Mouse (Mus musculus): ENCODE data around the gene Nrap.
"Not testable (repeated sequence)": the region's sequence is repeated elsewhere in the genome, so short reads cannot be mapped to it uniquely, and the experiment has no call there.

Gene Nrap

DNA sequence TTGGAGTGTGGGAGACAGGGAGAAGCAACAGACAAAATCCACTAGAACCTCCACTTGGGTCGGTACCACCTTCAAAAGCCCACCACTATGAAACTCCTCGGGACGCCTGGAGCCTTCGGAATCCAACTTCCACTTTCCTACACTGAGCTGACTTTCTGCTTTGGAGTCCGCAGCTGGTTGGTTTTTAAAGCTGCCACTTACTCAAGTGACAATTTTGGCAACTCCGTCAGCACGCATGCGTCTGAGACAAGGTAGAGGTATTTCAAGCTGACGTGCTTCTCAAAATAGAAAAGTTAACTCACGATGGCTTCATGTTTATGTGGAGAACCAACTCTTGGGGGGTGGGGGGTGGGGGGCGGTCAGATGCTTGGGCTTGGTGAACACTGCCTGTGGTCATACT lies at the start of gene Nrap:
Gene Nrap (minus strand): TSS at position 159 of the 400 bp plus-strand sequence.
- no peak for DNase-seq

- DNase-seq = no peak
Observed at GRCm38 (mm10) chr19:56439072-56439434, 49.2 kb upstream of the Nrap start.

DNA sequence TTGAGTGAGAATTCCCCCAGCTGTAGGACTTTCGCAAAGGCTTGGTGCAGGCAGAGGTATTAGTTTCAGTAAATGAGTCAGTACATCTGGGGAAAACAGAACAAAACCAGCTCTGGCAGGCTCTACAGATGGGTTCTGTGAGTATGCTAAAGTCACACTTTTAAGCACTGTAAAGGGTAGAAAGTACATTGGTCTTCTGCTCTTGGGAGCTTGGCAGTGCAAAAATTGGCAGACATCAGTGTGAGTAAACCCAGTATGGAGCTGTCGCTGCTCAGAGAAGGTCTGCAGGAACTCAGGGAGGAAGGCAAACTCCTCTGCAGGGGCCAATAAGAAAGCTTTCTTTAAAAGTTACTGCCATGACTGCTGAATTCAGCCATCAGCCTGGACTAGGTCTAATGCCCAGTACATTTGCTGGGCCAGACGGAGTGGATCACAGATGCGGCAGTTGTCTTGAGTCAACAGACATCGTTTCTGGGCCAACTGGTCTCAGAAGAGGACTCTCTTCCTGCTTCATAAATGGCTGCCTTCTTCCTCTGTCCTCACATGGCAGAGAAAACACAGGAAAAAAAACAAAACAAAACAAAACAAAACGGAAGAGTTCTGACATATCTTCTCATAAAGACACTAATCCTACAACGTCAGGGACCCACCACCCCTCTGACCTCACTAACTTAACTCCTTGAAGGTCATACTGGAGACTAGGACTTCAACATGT lies 48.7 kb upstream of the Nrap start:
- DNase-seq = no peak

- DNase-seq = peak; percentile 34
Observed at GRCm38 (mm10) chr19:56436380-56436779, 46.5 kb upstream of the Nrap start.

GRCm38 (mm10) chr19:56433581-56433980 lies 43.7 kb upstream of the Nrap start:
- no peak for DNase-seq

DNA sequence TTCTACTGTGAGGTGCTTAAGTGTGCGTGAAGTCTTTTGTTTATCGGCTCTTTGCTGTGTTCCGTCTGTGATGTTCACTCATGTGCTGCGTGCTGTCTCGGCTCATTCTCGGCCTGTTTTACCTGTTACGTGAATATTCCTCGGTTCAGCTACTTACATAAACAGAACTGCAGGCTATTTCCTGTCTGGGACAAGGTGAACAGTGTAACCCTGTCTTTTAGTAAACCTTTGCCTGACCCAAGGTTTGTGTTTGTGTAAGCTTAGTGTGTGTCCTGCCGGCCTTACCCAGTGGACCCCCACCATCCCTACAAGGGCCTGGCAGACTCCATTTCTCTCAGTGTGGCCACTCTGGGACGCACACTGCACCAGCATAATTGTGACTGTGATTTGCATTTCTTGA lies 42.9 kb upstream of the Nrap start:
- no peak for DNase-seq

DNA sequence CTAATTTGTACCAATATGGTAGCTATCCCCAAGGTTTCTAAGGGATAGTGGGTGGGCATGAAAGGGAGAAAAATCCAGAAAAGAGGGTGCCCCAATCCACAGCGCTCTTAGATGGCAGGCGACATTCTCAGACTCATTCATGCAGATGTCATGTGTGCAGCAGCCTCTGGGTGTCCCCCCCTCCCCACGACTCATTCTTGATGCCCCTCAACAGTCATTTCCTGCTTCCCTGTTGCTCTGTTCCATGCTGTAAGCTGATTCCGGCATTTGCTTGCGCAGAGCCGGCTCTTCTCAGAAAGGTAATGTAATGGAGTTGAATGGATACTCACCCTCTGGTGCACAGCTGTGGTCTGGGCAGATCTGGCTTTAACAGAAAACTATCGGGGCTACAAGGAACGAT lies 40.5 kb upstream of the Nrap start:
- no peak for DNase-seq

GRCm38 (mm10) chr19:56425492-56425891 lies 35.7 kb upstream of the Nrap start:
- peak; percentile 15 for DNase-seq

- DNase-seq = no peak
Observed at GRCm38 (mm10) chr19:56424606-56425395, 35.0 kb upstream of the Nrap start.

GRCm38 (mm10) chr19:56423370-56423769 lies 33.5 kb upstream of the Nrap start:
- DNase-seq = no peak

DNA sequence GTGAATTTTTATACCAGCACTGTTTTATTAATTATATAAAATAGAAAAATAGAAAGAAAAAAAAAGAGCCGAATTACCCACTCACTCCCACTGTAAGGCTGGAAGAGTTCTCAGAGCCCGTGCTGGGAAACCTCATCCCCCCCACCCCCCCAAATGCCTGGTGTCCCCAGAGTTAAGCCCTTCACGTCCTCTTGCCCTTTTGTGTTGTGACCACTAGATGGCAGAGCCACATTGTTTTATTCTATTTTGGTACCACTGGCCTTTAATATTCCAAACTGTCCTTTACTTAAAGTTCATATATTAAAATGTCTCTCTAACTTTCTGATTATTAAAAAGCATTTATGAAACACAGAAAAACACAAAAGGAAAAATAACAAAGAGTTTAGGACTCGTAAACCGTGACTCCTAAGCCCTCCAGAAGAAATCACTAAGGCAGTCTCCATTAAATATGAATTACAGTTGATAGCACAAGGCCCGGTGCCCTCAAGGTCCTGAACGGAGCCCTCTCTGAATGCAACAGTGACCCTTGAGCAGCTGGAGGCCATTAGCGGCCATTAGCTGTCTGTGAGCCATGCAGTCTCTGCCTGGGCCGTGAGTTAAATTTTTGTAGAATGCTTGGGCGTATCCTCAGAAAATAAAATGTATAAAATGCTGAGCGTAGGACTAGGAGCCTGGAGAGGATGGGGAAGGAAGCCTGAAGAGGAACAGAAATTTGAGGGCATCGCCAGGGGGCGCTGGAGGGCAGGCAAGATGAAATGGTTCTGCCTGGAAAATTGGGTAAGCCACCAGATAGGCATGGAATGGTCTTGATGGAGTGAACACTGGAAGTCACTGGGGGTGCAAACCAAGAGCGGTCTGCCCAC lies 32.9 kb upstream of the Nrap start:
- DNase-seq = peak; percentile 97

- no peak for DNase-seq
Observed at GRCm38 (mm10) chr19:56420345-56420744, 30.5 kb upstream of the Nrap start.

DNA sequence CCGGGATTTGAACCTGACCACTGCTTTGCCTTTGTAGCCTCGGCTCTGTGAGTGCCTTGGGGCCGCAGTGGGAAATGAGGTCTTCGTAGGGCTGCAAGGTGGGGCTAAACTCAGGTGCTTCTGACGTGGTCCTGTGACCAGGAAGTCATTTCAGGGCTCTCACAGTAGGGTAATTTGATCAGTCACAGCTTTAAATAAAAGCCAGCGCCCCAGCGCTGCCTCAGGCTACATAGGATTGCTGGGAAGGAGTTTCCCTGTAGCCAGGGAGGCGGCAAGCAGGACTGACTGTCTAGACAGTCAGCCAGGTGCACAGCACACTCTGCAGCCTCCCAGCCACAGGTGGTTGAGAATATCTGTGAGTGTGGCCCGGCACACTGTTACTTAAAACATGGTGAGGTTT lies 29.6 kb upstream of the Nrap start:
- no peak for DNase-seq

GRCm38 (mm10) chr19:56418404-56418803 lies 28.6 kb upstream of the Nrap start:
- no peak for DNase-seq

GRCm38 (mm10) chr19:56409884-56410283 lies 20.0 kb upstream of the Nrap start:
- DNase-seq = not testable (repeated sequence)

DNA sequence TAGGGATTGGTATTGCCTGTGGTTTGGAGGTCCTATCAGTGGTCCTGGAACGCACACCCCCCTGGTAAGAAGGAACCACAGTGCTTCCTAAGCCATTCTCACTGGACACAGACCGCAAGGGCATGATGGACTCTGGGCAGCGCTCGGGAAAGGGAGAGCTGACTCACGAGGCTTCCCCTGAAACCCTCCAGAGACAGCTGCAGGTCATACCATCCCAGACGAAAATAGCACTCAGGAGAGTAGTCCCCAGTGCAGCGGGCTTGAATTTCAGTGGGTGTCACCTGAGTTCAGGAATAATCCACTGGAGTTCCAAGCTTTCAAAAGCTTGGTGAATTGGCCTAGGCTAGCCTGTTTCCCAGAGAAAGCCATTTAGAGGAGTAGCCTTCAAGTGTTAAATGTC lies 16.7 kb upstream of the Nrap start:
- no peak for DNase-seq

DNA sequence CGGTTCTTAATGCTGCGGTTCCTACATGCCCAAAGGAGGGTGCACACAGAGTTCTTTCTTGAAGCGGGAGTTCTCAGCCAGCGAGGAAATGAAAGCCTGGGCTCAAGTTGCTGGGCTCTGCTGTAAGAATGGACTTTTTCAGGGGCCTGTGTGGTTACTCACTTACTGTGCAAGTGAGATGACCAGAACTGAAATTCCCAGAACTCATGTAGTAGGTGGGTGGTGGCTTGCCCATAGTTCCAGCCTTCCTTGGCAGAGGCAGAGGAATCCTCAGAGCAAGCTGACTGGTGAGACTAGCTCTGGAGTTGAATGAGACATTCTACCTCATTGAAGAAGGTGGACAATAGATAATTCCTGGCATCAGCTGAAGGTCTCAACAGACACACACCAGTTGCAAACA lies 16.0 kb upstream of the Nrap start:
- DNase-seq = no peak

DNA sequence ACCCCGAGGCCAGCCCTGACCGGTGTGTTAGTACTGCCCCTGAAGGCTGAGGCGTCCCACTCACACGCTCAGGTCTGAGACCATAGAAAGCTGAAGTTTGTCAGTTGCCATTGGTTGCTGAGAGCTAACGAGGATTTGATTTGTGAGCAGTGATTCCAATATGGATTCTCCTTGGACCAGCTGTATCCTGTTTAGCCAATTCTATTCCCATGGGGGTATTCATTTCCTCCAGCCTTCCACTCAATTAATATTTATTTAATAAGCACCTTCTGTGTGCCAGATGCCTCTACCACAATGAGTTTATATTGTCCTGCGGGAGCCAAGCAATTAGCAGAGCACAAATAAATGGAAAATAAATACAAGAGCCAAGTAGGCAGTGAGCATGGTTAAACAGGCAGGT lies 12.0 kb upstream of the Nrap start:
- no peak for DNase-seq

GRCm38 (mm10) chr19:56400200-56400599 lies 10.4 kb upstream of the Nrap start:
- peak; percentile 33 for DNase-seq

DNA sequence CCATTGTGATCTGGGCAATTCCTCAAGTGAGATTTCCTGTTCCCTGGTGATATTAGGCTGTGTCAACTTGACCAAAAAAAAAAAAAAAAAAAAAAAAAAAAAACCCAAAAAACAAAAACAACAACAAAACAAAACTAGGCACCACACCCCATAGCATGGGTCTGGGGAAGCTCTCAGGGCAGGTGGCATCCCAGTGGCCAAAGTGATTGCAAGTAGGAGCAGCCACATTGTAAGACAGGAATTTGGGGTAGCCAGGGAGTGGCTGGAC lies 8.6 kb upstream of the Nrap start:
- DNase-seq = no peak

DNA sequence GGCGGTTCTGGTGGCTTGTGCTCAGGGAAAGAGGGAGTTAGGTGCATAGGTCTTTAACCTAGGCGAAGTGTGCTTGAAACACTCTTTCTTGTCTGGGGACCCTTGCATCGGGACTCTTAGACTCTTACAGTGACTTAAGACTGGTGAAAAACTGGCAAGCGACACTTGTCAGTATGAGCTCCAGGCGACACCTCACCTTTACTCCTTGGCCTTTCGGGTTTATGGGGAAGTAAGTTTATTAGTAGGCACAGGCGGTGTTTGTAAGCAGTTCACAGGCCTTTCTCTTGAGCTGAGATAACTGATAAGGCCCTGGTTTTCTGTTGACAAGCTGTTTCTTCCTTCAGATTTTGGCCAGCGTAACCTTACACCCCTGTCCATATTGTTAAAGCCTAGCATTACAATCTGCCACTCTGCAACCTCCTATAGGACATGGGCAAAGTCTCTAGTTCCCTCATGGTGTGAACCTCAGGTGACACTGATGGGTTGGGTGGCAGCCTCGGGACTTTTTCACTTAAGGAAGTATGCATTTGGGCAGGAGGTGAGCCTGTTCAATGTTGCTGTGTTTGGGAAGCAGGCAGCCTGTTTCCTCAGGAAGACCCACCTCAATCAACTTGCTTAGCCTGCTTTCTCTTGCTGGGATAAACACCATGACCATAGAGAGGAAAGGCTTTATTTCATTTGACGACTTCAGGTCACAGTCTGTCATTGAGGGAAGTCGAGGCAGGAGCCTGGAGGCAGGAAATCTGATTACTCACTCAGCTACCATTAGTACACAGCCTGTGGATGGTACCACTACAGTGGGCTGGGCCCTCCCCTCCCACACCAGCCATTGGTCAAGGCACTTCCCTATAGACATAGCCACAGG lies 8.1 kb upstream of the Nrap start:
- DNase-seq = no peak

- peak; percentile 67 for DNase-seq
Observed at GRCm38 (mm10) chr19:56396669-56397621, 7.1 kb upstream of the Nrap start, which contains the start of gene Casp7. Gene Casp7, plus strand, starts transcription at chr19:56397129.

Data from right cerebral cortex, postnatal 4 days (tissue).